Mouse (Mus musculus): Measurements from ENCODE around the gene Olfr653. TPM values are rescaled to one million over a fixed set of nuclear protein-coding genes. Genes with fewer than 3 reads are reported as not detected.

Gene Olfr653
- not detected in 2 replicates for polyA plus RNA-seq (2015; fragmentation: Nextera tagmentation; extraction: Ambion mirVana)

- Histone ChIP-seq H3K36me3 (ENCODE audit: control insufficient read depth, insufficient read depth) (no peaks in the 10 kb centered on the region), H3K9me3 (replicated peaks; ENCODE audit: control insufficient read depth, low read length) (no peaks in the 10 kb centered on the region), H3K4me1 (ENCODE audit: control insufficient read depth, low read depth, low read length) (no peaks in the 10 kb centered on the region), H3K4me3 (ENCODE audit: low read depth, low read length) (no peak within 1 kb of the TSS), H3K4me2 (ENCODE audit: low read depth, low read length) (no peak within 1 kb of the TSS), H3K27me3 (ENCODE audit: control insufficient read depth, insufficient read depth, low read depth, low read length) (no peaks in the 10 kb centered on the region), H3K9ac (ENCODE audit: low read depth, low read length) (no peak within 1 kb of the TSS), H3K27ac (ENCODE audit: low read length) (no peak within 1 kb of the TSS)
- ATAC-seq (ENCODE audit: low read depth), result no peak
- WGBS (ENCODE audit: insufficient replicate concordance), result 41% methylated on average over 2 of the region's 2 CpGs
Measured at GRCm38 (mm10) chr7:104577014-104577413, at the start of gene Olfr653. TSS of gene Olfr653 (plus strand) at chr7:104577314.

DNA sequence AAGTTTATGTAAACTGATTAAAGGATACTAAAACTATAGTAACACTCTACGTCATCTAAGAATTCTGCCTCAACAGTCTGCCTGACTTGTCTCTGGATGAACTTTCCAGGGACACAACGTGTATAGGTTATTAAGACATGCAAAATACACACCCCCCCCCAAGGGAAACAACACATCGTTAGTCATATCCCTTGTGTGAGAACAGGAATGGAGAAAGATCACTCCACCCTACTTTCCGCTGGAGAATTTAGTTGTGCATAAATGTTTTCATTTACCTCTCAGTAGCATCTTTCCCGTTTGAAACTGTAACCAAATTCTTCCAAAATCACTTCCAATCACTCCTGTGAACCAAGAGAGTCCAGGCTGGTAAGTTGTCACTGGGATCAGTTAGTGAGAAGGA lies 27.3 kb upstream of the Olfr653 start, which contains the start of gene Olfr651:
Gene Olfr651 (plus strand): TSS at position 301 of the 400 bp plus-strand sequence.
- H3K4me2 ChIP-seq (ENCODE audit: low read depth, low read length), result no peak within 1 kb of the TSS
- H3K9me3 ChIP-seq (replicated peaks; ENCODE audit: control insufficient read depth, low read length), result no peaks in the 10 kb centered on the region
- H3K4me3 ChIP-seq (ENCODE audit: low read depth, low read length), result no peak within 1 kb of the TSS
- no peak for ATAC-seq (ENCODE audit: low read depth)
- 58% methylated on average over 5 of the region's 5 CpGs for WGBS (ENCODE audit: insufficient replicate concordance)
- H3K27me3 ChIP-seq (ENCODE audit: control insufficient read depth, insufficient read depth, low read depth, low read length), result no peaks in the 10 kb centered on the region
- no peaks in the 10 kb centered on the region for H3K36me3 ChIP-seq (ENCODE audit: control insufficient read depth, insufficient read depth)
- H3K4me1 ChIP-seq (ENCODE audit: control insufficient read depth, low read depth, low read length), result no peaks in the 10 kb centered on the region
- no peak within 1 kb of the TSS for H3K27ac ChIP-seq (ENCODE audit: low read length)
- no peak within 1 kb of the TSS for H3K9ac ChIP-seq (ENCODE audit: low read depth, low read length)

DNA sequence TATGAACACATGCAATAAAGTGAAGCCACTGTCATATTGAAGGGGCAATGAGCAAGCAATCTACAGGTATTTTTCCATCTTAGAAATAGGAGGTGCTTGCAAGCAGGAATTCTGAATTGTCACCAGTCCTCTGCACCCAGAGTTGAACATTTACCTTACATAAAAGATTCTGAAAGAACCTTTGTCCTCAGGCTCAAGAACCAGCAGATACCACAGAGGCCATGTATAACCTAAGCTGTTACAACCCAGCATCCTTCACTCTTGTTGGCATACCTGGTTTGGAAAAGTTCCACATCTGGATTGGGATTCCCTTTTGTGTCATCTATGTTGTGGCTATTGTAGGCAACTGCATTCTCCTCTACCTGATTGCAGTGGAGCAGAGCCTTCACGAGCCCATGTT lies 24.4 kb upstream of the Olfr653 start:
- Histone ChIP-seq H3K27ac (ENCODE audit: low read length) (no peak overlapping the region), H3K36me3 (ENCODE audit: control insufficient read depth, insufficient read depth) (no peaks in the 10 kb centered on the region), H3K4me3 (ENCODE audit: low read depth, low read length) (no peak overlapping the region), H3K4me2 (ENCODE audit: low read depth, low read length) (no peak overlapping the region), H3K9me3 (replicated peaks; ENCODE audit: control insufficient read depth, low read length) (no peaks in the 10 kb centered on the region), H3K9ac (ENCODE audit: low read depth, low read length) (no peak overlapping the region), H3K4me1 (ENCODE audit: control insufficient read depth, low read depth, low read length) (no peaks in the 10 kb centered on the region), H3K27me3 (ENCODE audit: control insufficient read depth, insufficient read depth, low read depth, low read length) (no peaks in the 10 kb centered on the region)
- 39% methylated on average over 1 of the region's 1 CpGs for WGBS (ENCODE audit: insufficient replicate concordance)
- ATAC-seq (ENCODE audit: low read depth), result no peak

GRCm38 (mm10) chr7:104560601-104561000 lies 16.5 kb upstream of the Olfr653 start, which contains the start of gene Olfr652:
TSS of gene Olfr652 (plus strand) at chr7:104560901.
- H3K4me3 ChIP-seq (ENCODE audit: low read depth, low read length), result no peak within 1 kb of the TSS
- H3K9ac ChIP-seq (ENCODE audit: low read depth, low read length), result no peak within 1 kb of the TSS
- ATAC-seq (ENCODE audit: low read depth), result no peak
- no peak within 1 kb of the TSS for H3K27ac ChIP-seq (ENCODE audit: low read length)
- H3K9me3 ChIP-seq (replicated peaks; ENCODE audit: control insufficient read depth, low read length), result no peaks in the 10 kb centered on the region
- H3K27me3 ChIP-seq (ENCODE audit: control insufficient read depth, insufficient read depth, low read depth, low read length), result no peaks in the 10 kb centered on the region
- no peak within 1 kb of the TSS for H3K4me2 ChIP-seq (ENCODE audit: low read depth, low read length)
- no peaks in the 10 kb centered on the region for H3K36me3 ChIP-seq (ENCODE audit: control insufficient read depth, insufficient read depth)
- no peaks in the 10 kb centered on the region for H3K4me1 ChIP-seq (ENCODE audit: control insufficient read depth, low read depth, low read length)

DNA sequence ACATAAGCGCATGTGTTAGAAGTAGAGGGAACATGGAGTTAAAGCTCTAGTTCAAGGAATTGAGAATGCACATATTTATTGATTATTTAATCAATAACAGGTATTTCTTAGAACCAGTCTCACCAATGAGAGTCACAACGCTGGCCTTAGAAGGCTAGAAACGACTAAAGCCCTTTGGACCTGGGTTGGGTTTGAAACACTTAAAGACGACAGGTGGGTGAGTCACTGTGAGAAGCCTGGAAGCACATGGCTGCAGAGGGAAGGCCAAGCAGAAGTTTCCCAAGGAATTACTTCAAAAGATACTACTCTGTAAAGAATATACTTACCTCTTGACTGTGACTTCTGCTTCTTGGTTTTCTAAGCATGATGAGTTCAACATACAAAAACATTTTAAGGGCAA lies 3.7 kb downstream of the Olfr653 start:
- Histone ChIP-seq H3K27me3 (ENCODE audit: control insufficient read depth, insufficient read depth, low read depth, low read length) (no peaks in the 10 kb centered on the region), H3K4me2 (ENCODE audit: low read depth, low read length) (no peak overlapping the region), H3K4me1 (ENCODE audit: control insufficient read depth, low read depth, low read length) (no peaks in the 10 kb centered on the region), H3K4me3 (ENCODE audit: low read depth, low read length) (no peak overlapping the region), H3K36me3 (ENCODE audit: control insufficient read depth, insufficient read depth) (no peaks in the 10 kb centered on the region), H3K9me3 (replicated peaks; ENCODE audit: control insufficient read depth, low read length) (no peaks in the 10 kb centered on the region), H3K27ac (ENCODE audit: low read length) (no peak overlapping the region), H3K9ac (ENCODE audit: low read depth, low read length) (no peak overlapping the region)
- no peak for ATAC-seq (ENCODE audit: low read depth)
- WGBS (ENCODE audit: insufficient replicate concordance), result 64% methylated on average over 4 of the region's 4 CpGs

- Histone ChIP-seq H3K4me1 (ENCODE audit: control insufficient read depth, low read depth, low read length) (no peaks in the 10 kb centered on the region), H3K9ac (ENCODE audit: low read depth, low read length) (no peak overlapping the region), H3K4me3 (ENCODE audit: low read depth, low read length) (no peak overlapping the region), H3K27me3 (ENCODE audit: control insufficient read depth, insufficient read depth, low read depth, low read length) (no peaks in the 10 kb centered on the region), H3K27ac (ENCODE audit: low read length) (no peak overlapping the region), H3K4me2 (ENCODE audit: low read depth, low read length) (no peak overlapping the region), H3K9me3 (replicated peaks; ENCODE audit: control insufficient read depth, low read length) (no peaks in the 10 kb centered on the region), H3K36me3 (ENCODE audit: control insufficient read depth, insufficient read depth) (no peaks in the 10 kb centered on the region)
- WGBS (ENCODE audit: insufficient replicate concordance), result 67% methylated on average over 4 of the region's 4 CpGs
- ATAC-seq (ENCODE audit: low read depth), result no peak
Measured at GRCm38 (mm10) chr7:104581429-104581828, 4.3 kb downstream of the Olfr653 start.

DNA sequence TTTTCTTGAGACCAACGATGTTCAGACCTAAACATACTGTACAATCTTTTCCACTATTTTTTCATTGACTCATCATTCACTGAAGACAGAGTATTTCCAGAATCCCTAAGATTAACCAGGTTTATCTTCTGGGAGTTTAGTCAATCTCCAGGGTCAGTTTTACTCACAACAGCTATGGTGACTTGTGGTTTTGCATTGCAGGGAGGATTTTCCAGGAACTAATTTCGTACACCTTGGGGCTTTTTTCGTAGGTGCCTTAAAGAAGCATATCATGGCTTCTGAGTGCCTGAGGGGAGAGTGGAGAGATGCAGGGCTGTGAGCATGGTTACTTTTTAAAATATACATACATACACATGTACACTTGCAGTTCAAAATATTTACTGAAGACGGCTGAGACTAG lies 9.6 kb downstream of the Olfr653 start, which contains the start of gene Olfr654:
Gene Olfr654 (plus strand): TSS at position 301 of the 400 bp plus-strand sequence.
- Histone ChIP-seq H3K27me3 (ENCODE audit: control insufficient read depth, insufficient read depth, low read depth, low read length) (no peaks in the 10 kb centered on the region), H3K4me1 (ENCODE audit: control insufficient read depth, low read depth, low read length) (no peaks in the 10 kb centered on the region), H3K4me2 (ENCODE audit: low read depth, low read length) (no peak within 1 kb of the TSS), H3K9ac (ENCODE audit: low read depth, low read length) (no peak within 1 kb of the TSS), H3K36me3 (ENCODE audit: control insufficient read depth, insufficient read depth) (no peaks in the 10 kb centered on the region), H3K27ac (ENCODE audit: low read length) (no peak within 1 kb of the TSS), H3K4me3 (ENCODE audit: low read depth, low read length) (no peak within 1 kb of the TSS), H3K9me3 (replicated peaks; ENCODE audit: control insufficient read depth, low read length) (no peaks in the 10 kb centered on the region)
- 64% methylated on average over 4 of the region's 4 CpGs for WGBS (ENCODE audit: insufficient replicate concordance)
- no peak for ATAC-seq (ENCODE audit: low read depth)

DNA sequence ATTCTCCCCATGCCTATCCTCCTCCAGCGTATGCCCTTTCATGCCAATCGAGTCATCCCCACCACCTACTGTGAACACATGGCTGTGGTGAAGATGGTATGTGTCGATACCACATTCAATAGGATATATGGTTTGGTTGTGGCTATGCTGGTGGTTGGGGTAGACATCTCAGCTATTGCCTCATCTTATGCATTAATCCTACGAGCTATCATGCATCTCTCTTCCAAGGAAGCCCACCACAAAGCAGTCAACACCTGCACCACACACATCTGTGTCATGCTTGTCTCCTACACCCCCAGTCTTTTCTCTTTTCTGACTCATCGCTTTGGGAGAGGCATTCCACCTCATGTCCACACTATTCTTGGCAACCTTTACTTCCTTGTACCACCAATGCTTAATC lies 11.2 kb downstream of the Olfr653 start:
- no peaks in the 10 kb centered on the region for H3K27me3 ChIP-seq (ENCODE audit: control insufficient read depth, insufficient read depth, low read depth, low read length)
- no peak overlapping the region for H3K4me2 ChIP-seq (ENCODE audit: low read depth, low read length)
- H3K9me3 ChIP-seq (replicated peaks; ENCODE audit: control insufficient read depth, low read length), result no peaks in the 10 kb centered on the region
- no peak overlapping the region for H3K4me3 ChIP-seq (ENCODE audit: low read depth, low read length)
- no peak overlapping the region for H3K27ac ChIP-seq (ENCODE audit: low read length)
- no peak for ATAC-seq (ENCODE audit: low read depth)
- H3K4me1 ChIP-seq (ENCODE audit: control insufficient read depth, low read depth, low read length), result no peaks in the 10 kb centered on the region
- no peaks in the 10 kb centered on the region for H3K36me3 ChIP-seq (ENCODE audit: control insufficient read depth, insufficient read depth)
- WGBS (ENCODE audit: insufficient replicate concordance), result 56% methylated on average over 5 of the region's 5 CpGs
- no peak overlapping the region for H3K9ac ChIP-seq (ENCODE audit: low read depth, low read length)

GRCm38 (mm10) chr7:104601679-104602078 lies 24.6 kb downstream of the Olfr653 start, which contains the start of gene Olfr655:
TSS of gene Olfr655 (minus strand) at chr7:104601779.
- Histone ChIP-seq H3K36me3 (ENCODE audit: control insufficient read depth, insufficient read depth) (no peaks in the 10 kb centered on the region), H3K27me3 (ENCODE audit: control insufficient read depth, insufficient read depth, low read depth, low read length) (no peaks in the 10 kb centered on the region), H3K4me2 (ENCODE audit: low read depth, low read length) (no peak within 1 kb of the TSS), H3K4me1 (ENCODE audit: control insufficient read depth, low read depth, low read length) (no peaks in the 10 kb centered on the region), H3K4me3 (ENCODE audit: low read depth, low read length) (no peak within 1 kb of the TSS), H3K9ac (ENCODE audit: low read depth, low read length) (no peak within 1 kb of the TSS), H3K27ac (ENCODE audit: low read length) (no peak within 1 kb of the TSS), H3K9me3 (replicated peaks; ENCODE audit: control insufficient read depth, low read length) (no peaks in the 10 kb centered on the region)
- 61% methylated on average over 2 of the region's 2 CpGs for WGBS (ENCODE audit: insufficient replicate concordance)
- no peak for ATAC-seq (ENCODE audit: low read depth)

Measured in liver, embryonic 16.5 days (tissue).